In genomic region chrX:153499294-153500046, GRCm38 (mm10) we compare ENCODE assay signal across 8 mouse cellular contexts. TPM values are rescaled to one million over a fixed set of nuclear protein-coding genes. Genes with fewer than 3 reads are reported as not detected.
DNase-seq lines count a peak whose midpoint lies in the region; ATAC-seq and TF ChIP-seq lines count a peak whose summit lies in the region.

No protein-coding gene starts in this region.

- TF ChIP-seq EP300 in heart, adult 2 months (IDR thresholded peaks at IDR 0.05; ENCODE audit: insufficient read depth, low read depth, low read length): no peak

- peaks cover 4% of the 10 kb centered on the region for H3K79me2 ChIP-seq in heart, adult 2 months (replicated peaks; ENCODE audit: control insufficient read depth, insufficient read depth, low read length)

- peaks cover 20% of the 10 kb centered on the region for H3K9me3 ChIP-seq in megakaryocyte, embryonic 14.5 days
- no peaks in the 10 kb centered on the region for H3K9me3 ChIP-seq in stomach, embryonic 14.5 days (ENCODE audit: control insufficient read depth, low read depth, low read length)

- peak; percentile 36 for DNase-seq in cerebellum, adult 9-10 months
- DNase-seq in heart, adult 2 months: peak; percentile 2 to 23
- peak; percentile 0 for DNase-seq in kidney, postnatal 14 days
- DNase-seq in lung, postnatal 14 days: peak; percentile 0

- H3K27ac ChIP-seq in heart, adult 2 months: no peak overlapping the region; the same call in 1 of the 2 replicates
- H3K27ac ChIP-seq in stomach, embryonic 14.5 days (ENCODE audit: low read length): no peak overlapping the region

- intact Hi-C loops in heart, adult 2 months (cut with DNase I): loop anchor here (10.0 kb wide), 2 partner anchors 195 to 795 kb away; partner anchors contain the start of gene Kctd12b

- peaks cover 5% of the 10 kb centered on the region for H3K27me3 ChIP-seq in megakaryocyte, embryonic 14.5 days (replicated peaks)
- H3K27me3 ChIP-seq in heart, adult 2 months (ENCODE audit: control insufficient read depth, insufficient read depth, low read length): no peaks in the 10 kb centered on the region
- no peaks in the 10 kb centered on the region for H3K27me3 ChIP-seq in stomach, embryonic 14.5 days (ENCODE audit: control insufficient read depth, insufficient read depth, low read length)

- no peak for TF ChIP-seq POLR2A in heart, adult 2 months (IDR thresholded peaks at IDR 0.05; ENCODE audit: insufficient read depth, low read depth, low read length)

- H3K4me2 ChIP-seq in stomach, embryonic 14.5 days (replicated peaks; ENCODE audit: low read depth, low read length): peak overlapping the region; percentile 88

- peaks cover 15% of the 10 kb centered on the region for H3K4me1 ChIP-seq in megakaryocyte, embryonic 14.5 days
- H3K4me1 ChIP-seq in heart, adult 2 months (ENCODE audit: control insufficient read depth, insufficient read depth, low read length): peaks cover 4% of the 10 kb centered on the region
- H3K4me1 ChIP-seq in stomach, embryonic 14.5 days (ENCODE audit: control insufficient read depth, insufficient read depth, low read length): no peaks in the 10 kb centered on the region

- 42% methylated on average over 32 of the region's 32 CpGs for WGBS in heart, adult 2 months
- 26% methylated on average over 32 of the region's 32 CpGs for WGBS in stomach, embryonic 14.5 days

- peak overlapping the region; percentile 95 for H3K4me3 ChIP-seq in megakaryocyte, embryonic 14.5 days (replicated peaks)
- peak overlapping the region; percentile 67 for H3K4me3 ChIP-seq in heart, adult 2 months
- H3K4me3 ChIP-seq in stomach, embryonic 14.5 days (ENCODE audit: low read depth, low read length): peak overlapping the region; percentile 48

- peak overlapping the region; percentile 63 for H3K9ac ChIP-seq in heart, adult 2 months (ENCODE audit: low read depth, low read length)
- H3K9ac ChIP-seq in stomach, embryonic 14.5 days (replicated peaks; ENCODE audit: low read depth, low read length): peak overlapping the region; percentile 71; the same call in 1 of the 2 replicates

- no peak for ATAC-seq in megakaryocyte, adult 5-6 weeks (ENCODE audit: poor library complexity, severe bottlenecking)
- no peak for ATAC-seq in stomach, embryonic 14.5 days (ENCODE audit: insufficient number of reproducible peaks, insufficient read depth, low FRiP score, low read depth)
- ATAC-seq in erythroid progenitor cell, adult 5-6 weeks (replicated peaks; ENCODE audit: low FRiP score, poor library complexity, severe bottlenecking): no peak

- peaks cover 12% of the 10 kb centered on the region for H3K36me3 ChIP-seq in megakaryocyte, embryonic 14.5 days (replicated peaks; ENCODE audit: low read length)
- no peaks in the 10 kb centered on the region for H3K36me3 ChIP-seq in heart, adult 2 months (ENCODE audit: control insufficient read depth, insufficient read depth, low read length)
- H3K36me3 ChIP-seq in stomach, embryonic 14.5 days (ENCODE audit: control insufficient read depth, insufficient read depth, low read length): no peaks in the 10 kb centered on the region

- TF ChIP-seq CTCF in heart, adult 2 months (IDR thresholded peaks at IDR 0.05): no peak

RNA-seq across cellular contexts. Expression of gene Ubqln2, which starts 1.4 kb away (rescaled TPM):
- polyA plus RNA-seq in megakaryocyte, embryonic 14.5 days (2012; ENCODE audit: insufficient read depth, low replicate concordance): 50.3 and 158 TPM in 2 replicates
- 46.0 and 46.4 TPM in 2 replicates for total RNA-seq in megakaryocyte, adult 5-6 weeks (2015)
- total RNA-seq in megakaryocyte, adult 5-6 weeks (2017): 6.6 and 10.0 TPM in 2 replicates
- total RNA-seq in heart, adult 2 months (2021): 10 to 100 TPM; 26.9 to 28.1 TPM
- polyA plus RNA-seq in heart, adult 2 months (2012; rRNA removed): 16.3 and 18.8 TPM in 2 replicates
- polyA plus RNA-seq in stomach, embryonic 14.5 days (2014; fragmentation: Nextera tagmentation; extraction: Ambion mirVana): 31.2 and 31.9 TPM in 2 replicates
- total RNA-seq in erythroid progenitor cell, adult 5-6 weeks (2015; ENCODE audit: low replicate concordance): 12.6 and 13.0 TPM in 2 replicates
- 0.98 and 1.0 TPM in 2 replicates for total RNA-seq in erythroid progenitor cell, adult 5-6 weeks (2017; ENCODE audit: low replicate concordance)

RNA-seq across cellular contexts. Expression of gene Cypt3, which starts 58.9 kb away (rescaled TPM):
- not detected in 2 replicates for polyA plus RNA-seq in megakaryocyte, embryonic 14.5 days (2012; ENCODE audit: insufficient read depth, low replicate concordance)
- total RNA-seq in megakaryocyte, adult 5-6 weeks (2015): not detected in 2 replicates
- not detected in 2 replicates for total RNA-seq in megakaryocyte, adult 5-6 weeks (2017)
- total RNA-seq in heart, adult 2 months (2021): not detected
- polyA plus RNA-seq in heart, adult 2 months (2012; rRNA removed): not detected in 2 replicates
- not detected in 2 replicates for polyA plus RNA-seq in stomach, embryonic 14.5 days (2014; fragmentation: Nextera tagmentation; extraction: Ambion mirVana)
- not detected in 2 replicates for total RNA-seq in erythroid progenitor cell, adult 5-6 weeks (2015; ENCODE audit: low replicate concordance)
- total RNA-seq in erythroid progenitor cell, adult 5-6 weeks (2017; ENCODE audit: low replicate concordance): not detected in 2 replicates
